Mouse (Mus musculus) kidney, adult 2 months (tissue): ENCODE measurements at regions not wholly inside any gene's neighbourhood (a gene's known extent, or its start where the extent isn't known, plus 50 kb on each side); places are given as distances from the start of the nearest gene placed in this dataset.
"Not testable (repeated sequence)": the region's sequence is repeated elsewhere in the genome, so short reads cannot be mapped to it uniquely, and the experiment has no call there.

Experiments used
- DNase-seq: peaks from one replicate; pipeline ENCODE4 v3.0.0; 2021
- H3K27ac ChIP-seq: fragments of 200-500 bp; 2 replicates; pipeline ENCODE4 v1.5.1; 2012; ENCODE audit warnings: low read depth, low read length, control low read depth, inconsistent platforms; ENCODE audit not compliant: insufficient read depth
- H3K27me3 ChIP-seq: fragments of 200-500 bp; replicated peaks from 2 replicates; pipeline ENCODE4 v1.6.1; 2012; ENCODE audit warnings: mild to moderate bottlenecking, moderate library complexity, low read length, inconsistent platforms; ENCODE audit not compliant: control insufficient read depth, insufficient read depth
- H3K36me3 ChIP-seq: fragments of 200-500 bp; 2 replicates; pipeline ENCODE4 v1.6.1; 2012; ENCODE audit warnings: mild to moderate bottlenecking, moderate library complexity, low read length, inconsistent platforms; ENCODE audit not compliant: control insufficient read depth, insufficient read depth
- H3K4me1 ChIP-seq: fragments of 200-500 bp; 2 replicates; pipeline ENCODE4 v1.6.1; 2011; ENCODE audit warnings: low read length; ENCODE audit not compliant: control insufficient read depth, insufficient read depth
- H3K4me3 ChIP-seq: fragments of 200-500 bp; 2 replicates; pipeline ENCODE4 v1.5.1; 2011; ENCODE audit warnings: mild to moderate bottlenecking, low read depth, low read length, control low read depth; ENCODE audit not compliant: insufficient read depth
- CTCF ChIP-seq: fragments of 200-500 bp; conservative IDR thresholded peaks from 2 replicates; pipeline ENCODE4 v1.5.1; 2011; ENCODE audit warnings: low read depth, mild to moderate bottlenecking, control low read depth, low read length, moderate library complexity, mixed read lengths; ENCODE audit not compliant: insufficient read depth, insufficient read length
- POLR2A ChIP-seq: fragments of 200-500 bp; IDR thresholded peaks from one replicate; pipeline ENCODE4 v1.6.1; 2011; ENCODE audit warnings: low read depth, low read length, control low read depth
- WGBS: fragments of 180-500 bp; shearing (Covaris S2); methylation state at CpG from one replicate; pipeline ENCODE4 v1.1.7; 2018; 5-methylcytosine and 5-hydroxymethylcytosine counted together

- no peaks in the 10 kb centered on the region for H3K27me3 ChIP-seq
- TF ChIP-seq CTCF (no peak), POLR2A (no peak)
- DNase-seq = no peak
These were observed 180.6 kb downstream of the Casp12 start for GRCm38 (mm10) chr9:5525762-5526360.

DNA sequence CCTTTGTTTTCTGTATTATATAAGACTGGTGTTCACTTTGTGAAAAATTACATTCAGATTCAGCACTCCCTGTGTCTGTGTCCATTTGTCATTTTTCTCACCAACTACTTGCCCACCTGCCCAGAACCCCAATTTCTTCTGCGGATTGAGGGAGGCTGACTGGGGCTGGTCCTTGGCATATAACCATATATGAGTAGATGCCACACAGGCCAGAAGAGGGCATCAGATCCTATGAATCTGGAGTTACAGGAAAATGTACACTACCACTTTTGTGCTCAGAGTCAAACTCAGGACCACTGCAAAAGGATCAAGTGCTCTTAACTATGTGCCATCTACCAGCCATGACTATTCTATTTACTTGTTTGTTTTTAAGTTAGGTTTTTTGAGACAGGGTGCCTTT lies 197.4 kb downstream of the Casp12 start:
- 87% methylated on average over 1 of the region's 1 CpGs for WGBS
- no peaks in the 10 kb centered on the region for H3K4me1 ChIP-seq
- no peak for TF ChIP-seq POLR2A
- TF ChIP-seq CTCF = no peak
- H3K4me3 ChIP-seq = no peak overlapping the region
- DNase-seq = no peak
- H3K27me3 ChIP-seq = no peaks in the 10 kb centered on the region
- H3K27ac ChIP-seq = no peak overlapping the region
- no peaks in the 10 kb centered on the region for H3K36me3 ChIP-seq

More at GRCm38 (mm10) chr9:5525762-5526360, 180.6 kb downstream of the Casp12 start:
- Histone ChIP-seq H3K4me1 (no peaks in the 10 kb centered on the region), H3K4me3 (no peak overlapping the region), H3K27ac (no peak overlapping the region), H3K36me3 (no peaks in the 10 kb centered on the region)

- 76% methylated on average over 1 of the region's 1 CpGs for WGBS
- DNase-seq = no peak
- Histone ChIP-seq H3K36me3 (no peaks in the 10 kb centered on the region), H3K4me1 (no peaks in the 10 kb centered on the region), H3K4me3 (no peak overlapping the region), H3K27ac (no peak overlapping the region), H3K27me3 (no peaks in the 10 kb centered on the region)
- TF ChIP-seq CTCF = no peak
- TF ChIP-seq POLR2A = no peak
These were observed 229.8 kb downstream of the Casp12 start for GRCm38 (mm10) chr9:5575072-5575471.

GRCm38 (mm10) chr9:5578168-5578567 lies 232.9 kb downstream of the Casp12 start:
- not testable (repeated sequence) for DNase-seq, H3K36me3 ChIP-seq, H3K27ac ChIP-seq, H3K4me3 ChIP-seq, H3K27me3 ChIP-seq, H3K4me1 ChIP-seq
- WGBS = 88% methylated on average over 11 of the region's 11 CpGs

- Histone ChIP-seq H3K4me3 (no peak overlapping the region), H3K4me1 (no peaks in the 10 kb centered on the region), H3K36me3 (no peaks in the 10 kb centered on the region), H3K27me3 (no peaks in the 10 kb centered on the region), H3K27ac (no peak overlapping the region)
- no peak for TF ChIP-seq CTCF
- no peak for TF ChIP-seq POLR2A
- DNase-seq = no peak
- 81% methylated on average over 3 of the region's 3 CpGs for WGBS
These were observed 250.8 kb downstream of the Casp12 start for GRCm38 (mm10) chr9:5595891-5596635.

- H3K27ac ChIP-seq = no peak overlapping the region
- no peak for DNase-seq
- WGBS = 52% methylated on average over 1 of the region's 1 CpGs
- no peak overlapping the region for H3K4me3 ChIP-seq
- H3K36me3 ChIP-seq = no peaks in the 10 kb centered on the region
- H3K27me3 ChIP-seq = no peaks in the 10 kb centered on the region
- TF ChIP-seq CTCF (no peak), POLR2A (no peak)
- H3K4me1 ChIP-seq = no peaks in the 10 kb centered on the region
These were observed 258.8 kb downstream of the Casp12 start for GRCm38 (mm10) chr9:5604019-5604418.

- Histone ChIP-seq H3K4me3 (no peak overlapping the region), H3K27me3 (no peaks in the 10 kb centered on the region), H3K27ac (no peak overlapping the region), H3K4me1 (no peaks in the 10 kb centered on the region), H3K36me3 (no peaks in the 10 kb centered on the region)
- TF ChIP-seq POLR2A = no peak
- TF ChIP-seq CTCF = no peak
- no peak for DNase-seq
These were observed 259.8 kb downstream of the Casp12 start for GRCm38 (mm10) chr9:5605015-5605414.
